Mouse (Mus musculus) spleen, adult 18-20 months (tissue): ENCODE data around the gene Stk4.

Experiments
- DNase-seq, 2 experiments: peaks; one replicate each; pipeline ENCODE4 v3.0.0; 2022; ENCODE audit warnings: mixed read lengths in 2 of 2

Stk4 gene

GRCm38 (mm10) chr2:164081577-164081976, 11.5 kb downstream of the Stk4 start:
- DNase-seq = no peak

- DNase-seq = no peak
Measured at GRCm38 (mm10) chr2:164082175-164082574, 12.1 kb downstream of the Stk4 start.

GRCm38 (mm10) chr2:164083609-164084341, 13.7 kb downstream of the Stk4 start:
- DNase-seq = peak; percentile 69 to 75

- peak; percentile 46 for DNase-seq
Measured at GRCm38 (mm10) chr2:164084342-164084700, 14.2 kb downstream of the Stk4 start.

- no peak for DNase-seq
Measured at GRCm38 (mm10) chr2:164087416-164088017, 17.4 kb downstream of the Stk4 start.

- DNase-seq = no peak
Measured at GRCm38 (mm10) chr2:164089508-164089907, 19.4 kb downstream of the Stk4 start.

- DNase-seq = no peak
Measured at GRCm38 (mm10) chr2:164094152-164094551, 24.0 kb downstream of the Stk4 start.

- DNase-seq = no peak
Measured at GRCm38 (mm10) chr2:164098603-164099250, 28.6 kb downstream of the Stk4 start.

- no peak for DNase-seq
Measured at GRCm38 (mm10) chr2:164101936-164102335, 31.8 kb downstream of the Stk4 start.

GRCm38 (mm10) chr2:164102366-164102765, 32.2 kb downstream of the Stk4 start:
- no peak for DNase-seq

GRCm38 (mm10) chr2:164103501-164103900, 33.4 kb downstream of the Stk4 start:
- DNase-seq = peak in 1 of 2 experiments; percentile 64

GRCm38 (mm10) chr2:164106287-164107035, 36.3 kb downstream of the Stk4 start:
- DNase-seq = no peak

GRCm38 (mm10) chr2:164107125-164107874, 37.2 kb downstream of the Stk4 start:
- DNase-seq = no peak

GRCm38 (mm10) chr2:164108501-164108900, 38.4 kb downstream of the Stk4 start:
- no peak for DNase-seq

GRCm38 (mm10) chr2:164111546-164111945, 41.4 kb downstream of the Stk4 start:
- no peak for DNase-seq

- no peak for DNase-seq
Measured at GRCm38 (mm10) chr2:164114051-164114450, 43.9 kb downstream of the Stk4 start.

GRCm38 (mm10) chr2:164115531-164115930, 45.4 kb downstream of the Stk4 start:
- no peak for DNase-seq

GRCm38 (mm10) chr2:164119503-164119902, 49.4 kb downstream of the Stk4 start:
- no peak for DNase-seq

- DNase-seq = no peak
Measured at GRCm38 (mm10) chr2:164123169-164123766, 53.1 kb downstream of the Stk4 start.

GRCm38 (mm10) chr2:164126533-164126955, 56.4 kb downstream of the Stk4 start:
- peak; percentile 13 to 47 for DNase-seq

- DNase-seq = no peak
Measured at GRCm38 (mm10) chr2:164127297-164127696, 57.2 kb downstream of the Stk4 start.
